Mouse (Mus musculus) liver, embryonic 14.5 days (tissue): ENCODE measurements around the gene Ccser2.

Experiments used
- CTCF ChIP-seq: IDR thresholded peaks from 2 replicates; pipeline ENCODE4 v1.5.1; 2016; ENCODE audit warnings: antibody characterized with exemption, low read depth, control low read depth
- EP300 ChIP-seq: IDR thresholded peaks from 2 replicates; pipeline ENCODE4 v1.6.1; 2016; ENCODE audit warnings: antibody characterized with exemption, low read depth

DNA sequence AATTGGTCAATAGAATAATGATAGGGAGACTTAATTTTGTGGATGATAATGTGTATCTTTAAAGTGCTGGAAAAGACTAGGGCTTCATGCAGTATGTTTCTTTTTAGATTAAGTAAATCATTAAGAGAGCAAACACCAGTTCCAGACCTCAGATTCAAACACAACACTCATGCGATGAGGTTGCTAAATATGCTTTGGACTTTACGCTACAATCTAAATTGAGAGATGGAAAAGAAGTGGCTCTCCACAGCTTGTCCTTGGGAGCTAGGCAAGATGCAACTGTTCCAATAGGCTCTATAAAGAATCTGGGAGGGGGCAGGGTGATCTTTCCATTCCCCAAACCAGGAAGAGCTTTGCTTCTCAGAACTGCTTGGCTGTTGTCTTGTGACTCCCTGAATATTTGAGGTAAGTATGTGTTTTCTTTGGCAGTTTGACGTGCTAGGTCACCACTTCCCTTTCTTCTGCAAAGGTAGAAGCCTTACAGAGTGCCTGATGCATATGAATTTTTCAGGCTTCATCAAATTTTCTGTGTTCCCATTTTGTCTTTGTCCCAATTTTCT lies 1.4 kb upstream of the Ccser2 start:
- TF ChIP-seq CTCF (no peak), EP300 (no peak)
